Mouse (Mus musculus) cerebellum, adult 2 months (tissue): ENCODE results near the gene Phxr2.

Experiments
- CTCF ChIP-seq: fragments of 200-500 bp; IDR thresholded peaks from 2 replicates; pipeline ENCODE4 v1.5.1; 2011; ENCODE audit warnings: low read depth, mild to moderate bottlenecking, control low read depth, low read length, moderate library complexity, borderline replicate concordance; ENCODE audit not compliant: insufficient read depth
- POLR2A ChIP-seq: fragments of 200-500 bp; IDR thresholded peaks from 2 replicates; pipeline ENCODE4 v1.6.1; 2011; ENCODE audit warnings: low read length, control low read depth, borderline replicate concordance; ENCODE audit not compliant: insufficient read depth

DNA sequence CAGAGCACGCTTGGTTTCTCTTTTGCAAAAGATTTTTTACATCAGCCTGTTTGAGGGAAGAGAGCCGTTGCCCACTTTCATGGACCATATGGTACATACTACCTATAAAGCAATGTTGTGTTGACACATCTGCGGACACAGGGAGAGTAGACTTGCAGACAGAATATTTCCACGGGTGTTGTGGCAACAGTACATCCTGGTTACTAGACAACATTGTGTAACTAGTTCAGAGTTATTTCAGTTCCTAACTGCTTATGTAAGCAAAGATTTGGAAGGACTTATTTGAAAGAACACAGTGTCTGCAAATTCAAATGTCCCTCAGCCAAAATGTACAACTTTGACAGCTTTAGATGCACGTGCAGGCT, 43.6 kb upstream of the Phxr2 start:
- TF ChIP-seq CTCF (no peak), POLR2A (no peak)
